Mouse (Mus musculus): Measurements from ENCODE around the gene Cox5a.

- no peak for TF ChIP-seq CHD2 (IDR thresholded peaks at IDR 0.05; ENCODE audit: low read depth, low read length)
- TF ChIP-seq ZC3H11A (IDR thresholded peaks at IDR 0.05; ENCODE audit: borderline replicate concordance, low read depth, low read length), result no peak
- no peak for TF ChIP-seq HCFC1 (IDR thresholded peaks at IDR 0.05; ENCODE audit: borderline replicate concordance, insufficient read depth, low read length)
These were observed 26.8 kb downstream of the Cox5a start for GRCm38 (mm10) chr9:57547869-57548268.

All from ES-E14 (cell line).